Mouse (Mus musculus) hindbrain, embryonic 10.5 days (tissue): ENCODE measurements at regions not wholly inside any gene's neighbourhood (a gene's known extent, or its start where the extent isn't known, plus 50 kb on each side); places are given as distances from the start of the nearest gene placed in this dataset.
A peak's percentile ranks its signal among the peaks of the same experiment; 100 is the strongest.

Experiments used
- DNase-seq: peaks from one replicate; pipeline ENCODE4 v3.0.0-alpha.2; 2017; ENCODE audit warnings: low spot score
- H3K27ac ChIP-seq: fragments of 300-500 bp; sonication (generic); 2 replicates; pipeline ENCODE4 v1.5.1; 2016; ENCODE audit warnings: mild to moderate bottlenecking, moderate library complexity
- H3K27me3 ChIP-seq: fragments of 300-500 bp; sonication (generic); 2 replicates; pipeline ENCODE4 v1.6.1; 2016; ENCODE audit warnings: mild to moderate bottlenecking; ENCODE audit not compliant: poor library complexity, insufficient read depth, severe bottlenecking
- H3K36me3 ChIP-seq: fragments of 300-500 bp; sonication (generic); 2 replicates; pipeline ENCODE4 v1.6.1; 2016; ENCODE audit warnings: mild to moderate bottlenecking, moderate library complexity
- H3K4me1 ChIP-seq: fragments of 300-500 bp; sonication (generic); replicated peaks from 2 replicates; pipeline ENCODE4 v1.6.1; 2016; ENCODE audit warnings: mild to moderate bottlenecking
- H3K4me3 ChIP-seq: fragments of 300-500 bp; sonication (generic); 2 replicates; pipeline ENCODE4 v1.5.1; 2016; ENCODE audit warnings: mild to moderate bottlenecking, moderate library complexity
- H3K9me3 ChIP-seq: fragments of 300-500 bp; sonication (generic); 2 replicates; pipeline ENCODE4 v1.6.1; 2016; ENCODE audit warnings: mild to moderate bottlenecking, moderate library complexity
- WGBS: fragments of 180-500 bp; shearing (Covaris S2); methylation state at CpG from one replicate; pipeline ENCODE4 v1.1.7; 2016; 5-methylcytosine and 5-hydroxymethylcytosine counted together

DNA sequence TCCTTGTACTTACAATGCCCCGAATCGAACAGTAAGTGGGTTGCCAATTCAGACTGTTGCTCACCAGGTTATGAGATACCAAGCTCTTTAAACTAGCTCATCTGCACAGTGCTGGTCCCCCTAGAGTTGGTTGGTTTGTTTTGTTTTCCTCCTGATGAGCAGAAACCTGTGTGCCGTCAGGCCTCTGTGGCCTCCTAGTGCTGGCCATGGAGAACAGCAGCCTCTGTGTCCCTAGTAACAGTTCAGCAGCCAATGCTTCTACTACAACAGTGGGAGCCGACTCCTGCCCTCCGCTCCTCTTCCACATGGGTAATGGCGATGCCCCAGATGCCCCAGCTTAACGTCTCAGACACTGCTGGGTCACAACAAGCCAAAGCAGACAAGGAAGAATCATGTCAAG, 209.5 kb upstream of the Mkln1 start:
- H3K9me3 ChIP-seq, result no peaks in the 10 kb centered on the region
- no peak overlapping the region for H3K4me3 ChIP-seq
- H3K27me3 ChIP-seq, result no peaks in the 10 kb centered on the region
- no peaks in the 10 kb centered on the region for H3K36me3 ChIP-seq
- peaks cover 2% of the 10 kb centered on the region; the same call in 1 of the 2 replicates for H3K4me1 ChIP-seq
- H3K27ac ChIP-seq, result no peak overlapping the region
- DNase-seq, result peak; percentile 27
- WGBS, result 53% methylated on average over 7 of the region's 7 CpGs

DNA sequence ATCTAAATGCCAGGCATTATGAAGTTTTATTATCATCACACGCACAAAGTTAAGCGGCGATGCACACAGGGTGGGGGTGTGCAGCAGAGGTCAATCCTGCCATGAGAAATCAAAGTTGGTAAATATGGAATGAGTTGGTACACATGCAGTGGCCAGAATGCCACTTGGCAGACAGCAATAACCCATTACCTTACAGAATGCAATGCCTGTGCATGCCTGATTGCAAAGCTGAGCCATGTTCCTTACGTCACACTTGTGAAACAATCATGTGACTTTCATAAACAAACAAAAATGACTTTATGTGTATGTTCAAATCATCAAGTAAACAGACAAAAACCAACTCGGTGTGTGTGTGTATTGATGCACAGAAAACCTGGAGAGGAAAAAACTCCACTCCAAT, 208.5 kb upstream of the Mkln1 start:
- Histone ChIP-seq H3K36me3 (no peaks in the 10 kb centered on the region), H3K27ac (no peak overlapping the region), H3K4me3 (no peak overlapping the region), H3K9me3 (no peaks in the 10 kb centered on the region), H3K27me3 (no peaks in the 10 kb centered on the region), H3K4me1 (peaks cover 2% of the 10 kb centered on the region; the same call in 1 of the 2 replicates)
- no peak for DNase-seq
- WGBS, result 85% methylated on average over 5 of the region's 5 CpGs

DNA sequence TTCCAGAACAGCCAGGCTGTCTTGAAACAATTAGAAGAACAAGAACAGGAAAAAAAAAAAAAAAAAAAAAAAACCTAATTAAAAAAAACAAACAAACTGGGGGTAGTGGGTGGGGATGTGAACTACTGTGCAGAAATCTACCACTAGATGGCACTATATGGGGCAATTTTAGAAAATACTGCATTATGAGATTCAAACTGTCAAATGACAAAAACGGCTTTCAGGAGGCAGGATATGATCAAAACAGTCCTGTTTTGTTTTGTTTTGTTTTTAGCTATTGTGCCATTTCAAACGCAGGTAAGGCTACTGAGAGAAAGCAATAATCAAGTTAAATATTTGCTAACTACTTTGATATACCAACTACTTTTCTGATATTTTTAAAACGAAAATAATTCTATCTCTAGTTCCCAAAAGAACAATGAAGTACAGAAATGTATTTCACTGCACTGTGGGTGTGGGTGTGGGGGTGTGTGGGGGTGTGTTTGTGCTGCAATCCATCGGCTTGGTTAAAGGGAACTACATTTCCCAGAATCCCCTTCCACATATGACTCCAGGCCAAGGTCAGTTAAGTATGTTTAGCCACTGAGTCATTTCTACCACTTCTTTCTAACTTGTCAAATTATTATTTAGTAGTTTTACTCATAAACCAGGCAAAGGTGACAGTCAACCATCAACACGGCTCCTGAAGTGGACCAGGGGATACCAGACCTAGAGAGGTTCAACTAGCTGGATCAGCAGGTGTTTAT, 207.7 kb upstream of the Mkln1 start:
- Histone ChIP-seq H3K4me3 (no peak overlapping the region), H3K4me1 (peaks cover 5% of the 10 kb centered on the region; the same call in 1 of the 2 replicates), H3K27ac (no peak overlapping the region), H3K27me3 (no peaks in the 10 kb centered on the region), H3K36me3 (no peaks in the 10 kb centered on the region), H3K9me3 (no peaks in the 10 kb centered on the region)
- no peak for DNase-seq
- WGBS, result 58% methylated on average over 5 of the region's 5 CpGs

DNA sequence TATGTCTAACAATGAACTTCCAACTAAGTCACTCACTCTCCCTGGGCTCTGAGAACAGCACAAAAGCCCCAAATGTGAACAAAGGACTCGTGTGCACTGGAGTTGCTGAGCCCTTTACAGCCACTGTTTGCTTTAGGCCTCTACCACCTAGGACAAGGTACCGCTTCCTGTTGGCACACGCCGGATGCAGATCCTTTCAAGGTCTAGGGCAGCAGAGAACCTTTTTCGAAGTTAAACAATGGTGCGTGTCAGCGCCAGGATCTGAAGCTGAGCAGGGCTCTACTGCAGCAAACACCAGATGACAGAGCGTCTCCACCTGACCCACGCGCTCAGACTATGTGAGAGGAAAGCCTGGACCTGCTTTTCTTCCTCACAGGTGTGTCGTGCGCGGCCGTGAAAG, 207.0 kb upstream of the Mkln1 start:
- no peak for DNase-seq
- Histone ChIP-seq H3K4me1 (peaks cover 8% of the 10 kb centered on the region; the same call in 1 of the 2 replicates), H3K27me3 (no peaks in the 10 kb centered on the region), H3K36me3 (no peaks in the 10 kb centered on the region), H3K4me3 (no peak overlapping the region), H3K9me3 (no peaks in the 10 kb centered on the region), H3K27ac (no peak overlapping the region)
- WGBS, result 88% methylated on average over 14 of the region's 14 CpGs

DNA sequence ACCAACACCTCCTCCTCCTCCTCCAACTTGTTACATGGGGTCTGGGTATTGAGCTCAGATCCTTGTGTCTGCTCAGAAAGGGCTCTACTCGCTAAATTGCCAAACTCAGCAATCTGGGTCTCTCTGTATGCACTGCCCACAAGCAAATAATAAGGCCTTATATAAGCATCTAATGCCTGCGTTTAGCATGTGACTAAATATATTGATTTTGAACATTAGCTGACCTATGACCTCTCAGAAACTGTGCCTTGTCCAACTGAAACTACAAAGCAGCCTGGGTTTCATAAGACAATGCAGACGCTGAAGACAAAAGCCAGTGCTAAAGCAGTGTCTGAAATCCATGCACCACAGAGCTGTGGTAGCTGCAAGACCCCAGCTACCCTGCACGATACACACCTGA, 206.3 kb upstream of the Mkln1 start:
- Histone ChIP-seq H3K27me3 (no peaks in the 10 kb centered on the region), H3K4me1 (peaks cover 8% of the 10 kb centered on the region; the same call in 1 of the 2 replicates), H3K9me3 (no peaks in the 10 kb centered on the region), H3K27ac (no peak overlapping the region), H3K4me3 (no peak overlapping the region), H3K36me3 (no peaks in the 10 kb centered on the region)
- WGBS, result 82% methylated on average over 4 of the region's 4 CpGs
- no peak for DNase-seq

DNA sequence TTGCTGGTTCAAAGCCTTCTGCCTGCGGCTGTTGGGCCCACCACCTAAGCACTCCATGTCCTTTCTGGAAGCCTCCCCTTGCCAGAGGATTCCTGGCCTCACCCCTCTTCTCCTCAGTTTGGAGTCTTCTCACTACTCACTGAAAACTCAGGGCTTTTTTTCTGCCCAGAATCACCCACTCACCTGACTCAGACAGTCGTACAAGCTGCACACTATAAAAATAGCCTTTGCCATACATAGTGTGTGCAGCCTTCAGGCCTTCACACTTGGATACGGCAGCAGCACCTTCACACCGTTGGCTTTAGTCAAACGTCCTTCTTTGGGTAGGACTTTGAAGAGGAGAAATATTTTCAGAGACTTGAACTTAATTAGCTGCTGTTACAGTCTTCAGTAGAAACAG, 205.3 kb upstream of the Mkln1 start:
- H3K36me3 ChIP-seq, result no peaks in the 10 kb centered on the region
- H3K9me3 ChIP-seq, result no peaks in the 10 kb centered on the region
- H3K4me3 ChIP-seq, result no peak overlapping the region
- no peak overlapping the region for H3K27ac ChIP-seq
- 91% methylated on average over 5 of the region's 5 CpGs for WGBS
- no peaks in the 10 kb centered on the region for H3K27me3 ChIP-seq
- peaks cover 8% of the 10 kb centered on the region; the same call in 1 of the 2 replicates for H3K4me1 ChIP-seq
- DNase-seq, result no peak

DNA sequence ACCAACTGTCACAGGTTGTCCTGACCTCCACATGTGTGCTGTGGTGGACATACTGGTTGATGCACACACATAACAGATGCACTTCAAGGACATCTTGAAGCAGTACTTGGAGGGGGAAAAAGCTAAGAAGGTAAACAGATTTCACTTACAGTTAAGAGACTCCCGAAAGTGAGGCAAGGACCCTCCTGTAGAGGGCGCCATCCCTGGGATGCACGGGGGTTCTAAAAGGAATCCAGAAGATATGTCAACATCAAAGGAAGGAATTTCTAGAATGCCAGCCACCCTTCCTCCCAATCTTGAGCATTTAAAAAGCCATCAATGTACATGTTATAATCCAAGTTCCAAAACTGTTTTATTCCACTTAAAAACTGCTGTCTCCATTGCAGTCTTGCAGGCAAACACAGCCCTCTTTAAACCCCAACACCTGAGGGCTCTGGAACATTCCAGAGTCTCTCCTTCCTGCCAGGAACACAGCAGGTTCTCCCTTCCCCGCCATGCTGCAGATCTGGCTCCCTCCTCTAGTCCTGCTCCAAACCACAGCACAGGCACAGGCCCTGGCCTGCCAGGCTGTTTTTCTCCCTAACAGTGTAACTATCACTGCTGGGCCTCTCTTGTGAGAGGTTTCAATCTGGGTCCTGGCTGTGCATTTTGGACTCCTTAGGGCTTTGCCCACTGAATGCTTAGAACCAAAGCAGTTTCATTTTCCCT, 200.8 kb upstream of the Mkln1 start:
- 59% methylated on average over 4 of the region's 4 CpGs for WGBS
- Histone ChIP-seq H3K4me1 (peaks cover 6% of the 10 kb centered on the region; the same call in 1 of the 2 replicates), H3K9me3 (no peaks in the 10 kb centered on the region), H3K27me3 (no peaks in the 10 kb centered on the region), H3K4me3 (no peak overlapping the region), H3K36me3 (no peaks in the 10 kb centered on the region), H3K27ac (no peak overlapping the region)
- DNase-seq, result no peak

DNA sequence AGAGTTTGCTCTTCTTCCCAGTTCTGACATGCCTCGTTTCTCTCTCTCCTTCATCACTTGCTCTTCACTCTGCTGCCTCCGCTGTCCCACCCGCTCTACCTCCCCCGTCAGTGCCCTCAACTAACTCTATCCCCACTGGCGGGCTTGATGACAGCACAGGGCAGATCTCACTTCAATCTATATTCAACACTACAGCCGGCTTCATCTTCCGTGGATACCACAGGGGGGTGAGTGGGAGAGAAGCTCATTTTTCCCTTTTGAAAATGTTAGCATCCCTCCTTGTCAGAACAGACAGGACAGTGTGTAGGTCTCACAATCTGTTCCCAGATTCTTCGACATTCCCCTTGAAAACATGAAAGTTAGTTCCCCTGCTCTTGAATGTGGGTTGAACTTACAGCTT, 200.2 kb upstream of the Mkln1 start:
- H3K36me3 ChIP-seq, result no peaks in the 10 kb centered on the region
- WGBS, result 82% methylated on average over 8 of the region's 8 CpGs
- no peaks in the 10 kb centered on the region for H3K9me3 ChIP-seq
- H3K4me3 ChIP-seq, result no peak overlapping the region
- H3K27ac ChIP-seq, result no peak overlapping the region
- no peak for DNase-seq
- peaks cover 6% of the 10 kb centered on the region; the same call in 1 of the 2 replicates for H3K4me1 ChIP-seq
- H3K27me3 ChIP-seq, result no peaks in the 10 kb centered on the region

DNA sequence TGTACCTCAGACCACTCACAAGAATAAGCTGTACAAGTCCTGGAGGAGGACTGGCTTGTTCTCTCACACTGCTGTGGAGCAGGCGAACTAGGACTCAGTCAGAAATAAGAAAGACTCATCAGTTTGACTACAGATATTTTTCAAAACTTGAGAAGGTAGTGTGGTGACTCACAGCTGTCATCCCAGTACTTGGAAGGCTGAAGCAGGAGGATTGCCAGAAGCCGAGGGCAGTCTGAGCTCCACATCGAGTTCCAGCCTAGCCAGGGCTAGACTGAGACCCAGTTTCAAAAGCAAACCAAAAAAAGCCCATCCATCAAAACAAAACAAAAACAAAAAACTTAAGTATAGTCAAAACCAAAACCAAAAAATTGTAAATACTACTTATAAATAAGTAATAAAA, 197.8 kb upstream of the Mkln1 start:
- DNase-seq, result no peak
- peaks cover 4% of the 10 kb centered on the region; the same call in 1 of the 2 replicates for H3K4me1 ChIP-seq
- H3K27ac ChIP-seq, result no peak overlapping the region
- no peaks in the 10 kb centered on the region for H3K27me3 ChIP-seq
- H3K9me3 ChIP-seq, result no peaks in the 10 kb centered on the region
- WGBS, result 83% methylated on average over 3 of the region's 3 CpGs
- H3K36me3 ChIP-seq, result no peaks in the 10 kb centered on the region
- H3K4me3 ChIP-seq, result no peak overlapping the region

DNA sequence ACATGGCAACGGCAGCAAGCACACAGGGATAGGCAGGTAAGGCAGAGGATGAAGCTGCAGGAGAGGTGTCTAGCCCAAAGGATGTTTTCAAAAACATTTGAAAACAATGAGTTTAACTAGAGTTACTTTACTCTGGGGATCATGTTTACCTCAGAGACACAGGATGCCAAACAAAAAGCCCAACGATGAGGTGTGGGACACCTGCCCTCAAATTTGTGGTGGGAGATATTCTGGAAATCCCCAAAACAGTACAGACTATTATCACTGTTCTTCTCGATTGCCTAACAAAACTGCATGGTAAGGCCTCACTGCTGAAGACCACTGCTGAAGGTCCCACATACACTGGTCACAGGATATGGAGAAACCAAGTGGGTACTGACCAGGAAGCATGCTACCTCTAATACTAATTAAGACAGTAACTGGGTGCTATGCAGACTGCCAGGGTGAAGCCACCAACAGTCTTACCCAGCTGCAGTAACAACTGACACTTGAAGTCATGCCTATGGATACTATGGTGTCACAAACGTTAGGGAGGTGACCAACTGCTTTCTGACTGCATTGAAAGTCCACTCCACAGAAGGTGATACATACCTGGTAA, 197.1 kb upstream of the Mkln1 start:
- H3K27ac ChIP-seq, result no peak overlapping the region
- H3K27me3 ChIP-seq, result no peaks in the 10 kb centered on the region
- H3K4me1 ChIP-seq, result no peaks in the 10 kb centered on the region
- H3K36me3 ChIP-seq, result no peaks in the 10 kb centered on the region
- no peak overlapping the region for H3K4me3 ChIP-seq
- no peak for DNase-seq
- H3K9me3 ChIP-seq, result no peaks in the 10 kb centered on the region
- 87% methylated on average over 4 of the region's 4 CpGs for WGBS

DNA sequence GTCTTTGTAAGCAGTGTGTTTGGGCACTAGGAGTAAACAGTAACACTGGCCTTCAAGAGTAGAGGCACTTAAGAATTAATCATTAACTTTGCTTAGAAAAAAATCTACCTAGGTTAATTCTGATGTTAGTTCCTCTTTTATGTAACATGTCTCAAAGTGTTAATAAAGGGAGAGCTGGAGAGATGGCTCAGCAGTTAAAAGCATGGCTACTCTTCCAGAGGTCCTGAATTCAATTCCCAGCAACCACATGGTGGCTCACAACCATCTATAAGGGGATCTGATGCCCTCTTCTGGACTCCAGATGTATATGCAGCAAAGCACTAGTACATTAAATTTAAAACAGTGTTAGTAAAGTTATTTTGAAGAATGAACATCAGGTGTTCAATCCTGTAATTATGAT, 195.9 kb upstream of the Mkln1 start:
- no peak overlapping the region for H3K27ac ChIP-seq
- H3K27me3 ChIP-seq, result no peaks in the 10 kb centered on the region
- no peak for DNase-seq
- no peak overlapping the region for H3K4me3 ChIP-seq
- H3K9me3 ChIP-seq, result no peaks in the 10 kb centered on the region
- H3K36me3 ChIP-seq, result no peaks in the 10 kb centered on the region
- no peaks in the 10 kb centered on the region for H3K4me1 ChIP-seq

DNA sequence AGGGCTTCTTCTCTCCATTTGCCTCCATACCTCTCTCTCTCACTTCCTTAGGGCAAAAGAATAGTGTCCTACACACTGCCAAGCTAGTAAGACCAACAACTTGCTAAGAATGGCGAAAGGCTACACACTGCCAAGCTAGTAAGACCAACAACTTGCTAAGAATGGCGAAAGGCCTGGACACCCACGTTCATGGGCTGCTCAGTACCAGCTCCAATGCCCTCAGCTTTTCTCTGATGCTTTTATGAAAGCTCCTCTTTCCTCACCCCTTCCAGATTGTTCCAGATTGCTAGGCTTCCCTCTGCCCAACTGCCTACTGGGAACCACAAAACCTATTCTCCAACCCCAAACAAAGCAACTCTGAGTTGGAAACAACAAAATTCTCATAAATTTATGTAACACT, 194.1 kb upstream of the Mkln1 start:
- no peak for DNase-seq
- WGBS, result 91% methylated on average over 3 of the region's 3 CpGs
- Histone ChIP-seq H3K27ac (no peak overlapping the region), H3K4me3 (no peak overlapping the region), H3K36me3 (no peaks in the 10 kb centered on the region), H3K27me3 (no peaks in the 10 kb centered on the region), H3K4me1 (no peaks in the 10 kb centered on the region), H3K9me3 (no peaks in the 10 kb centered on the region)

DNA sequence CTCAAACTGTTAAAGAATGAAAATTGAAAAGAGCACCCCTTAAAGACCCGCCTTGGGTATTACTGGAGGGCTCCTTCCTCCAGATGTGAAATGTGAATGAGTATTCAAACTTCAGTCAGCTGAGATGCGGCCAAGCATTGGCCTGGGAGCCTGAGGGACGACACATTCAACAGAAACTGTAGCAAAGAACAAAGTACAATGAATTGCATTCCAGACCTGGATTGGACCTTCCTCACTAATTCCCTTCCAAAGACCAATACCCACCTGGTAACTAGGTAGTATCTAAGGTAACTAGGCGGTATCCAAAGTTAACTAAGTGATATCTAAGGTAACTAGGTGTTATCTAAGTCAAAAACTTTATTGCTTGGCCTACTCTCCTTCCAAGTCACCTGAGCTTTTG, 193.7 kb upstream of the Mkln1 start:
- Histone ChIP-seq H3K27me3 (no peaks in the 10 kb centered on the region), H3K4me1 (no peaks in the 10 kb centered on the region), H3K9me3 (no peaks in the 10 kb centered on the region), H3K4me3 (no peak overlapping the region), H3K27ac (no peak overlapping the region), H3K36me3 (no peaks in the 10 kb centered on the region)
- DNase-seq, result no peak
- WGBS, result 84% methylated on average over 4 of the region's 4 CpGs
